Mouse (Mus musculus) megakaryocyte, embryonic 14.5 days (primary cell): ENCODE results near the gene Trim60. TPM values are rescaled to one million over a fixed set of nuclear protein-coding genes. Genes with fewer than 3 reads are reported as not detected.
"Not testable (repeated sequence)": the region's sequence is repeated elsewhere in the genome, so short reads cannot be mapped to it uniquely, and the experiment has no call there.

Experiments
- H3K27me3 ChIP-seq: replicated peaks from 2 replicates; pipeline ENCODE3; 2012; ENCODE audit warnings: inconsistent platforms
- H3K36me3 ChIP-seq: replicated peaks from 2 replicates; pipeline ENCODE3; 2012; ENCODE audit warnings: low read length, inconsistent platforms, mixed read lengths
- H3K4me1 ChIP-seq: 2 replicates; pipeline ENCODE4 v1.6.1; 2012; ENCODE audit warnings: inconsistent platforms
- H3K4me3 ChIP-seq: replicated peaks from 2 replicates; pipeline ENCODE3; 2012; ENCODE audit warnings: moderate library complexity, mild to moderate bottlenecking, inconsistent platforms
- H3K9me3 ChIP-seq: 2 replicates; pipeline ENCODE4 v1.6.1; 2012; ENCODE audit warnings: inconsistent platforms
- FLI1 ChIP-seq: IDR thresholded peaks from 2 replicates; pipeline ENCODE4 v1.6.1; 2012; ENCODE audit warnings: low read length, inconsistent platforms, mixed read lengths
- GATA1 ChIP-seq: IDR thresholded peaks from 3 replicates; pipeline ENCODE4 v1.6.1; 2012; ENCODE audit warnings: mixed read lengths, low read length, inconsistent platforms, borderline replicate concordance
- polyA plus RNA-seq: library from polyadenylated mRNA; stranded (reverse); fragments of >175 nt; gene quantifications from 2 replicates; pipeline ENCODE4 v1.2.3, GENCODE M21; 2012; ENCODE audit warnings: low replicate concordance; ENCODE audit not compliant: insufficient read depth

Trim60 gene
- polyA plus RNA-seq, 1 experiment: not detected

DNA sequence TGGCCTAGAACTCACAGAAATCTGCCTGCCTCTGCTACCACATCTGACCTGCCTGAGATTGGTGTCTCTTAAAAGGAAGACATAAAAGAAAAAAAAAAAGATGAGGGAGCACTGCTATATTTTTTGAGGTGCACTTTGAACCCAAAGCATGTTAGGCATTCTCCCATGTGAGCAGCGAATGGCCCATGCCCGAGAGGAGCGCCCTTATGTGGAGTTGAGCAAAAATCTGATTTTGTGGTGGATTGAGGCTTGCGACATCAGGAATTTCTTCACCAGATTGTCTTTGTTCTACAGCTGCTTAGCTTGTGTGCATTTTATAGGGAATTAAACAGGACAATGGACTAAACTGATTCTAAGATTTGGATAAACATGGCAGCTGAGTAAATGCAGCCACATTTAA is 28.8 kb upstream of the Trim60 start:
- no peaks in the 10 kb centered on the region for H3K4me1 ChIP-seq
- no peak for TF ChIP-seq FLI1
- TF ChIP-seq GATA1: no peak
- H3K27me3 ChIP-seq: no peaks in the 10 kb centered on the region
- H3K36me3 ChIP-seq: no peaks in the 10 kb centered on the region
- H3K4me3 ChIP-seq: no peak overlapping the region
- peaks cover 8% of the 10 kb centered on the region; the same call in 1 of the 2 replicates for H3K9me3 ChIP-seq

GRCm38 (mm10) chr8:65046565-65046964 is 28.2 kb upstream of the Trim60 start:
- TF ChIP-seq GATA1 (no peak), FLI1 (no peak)
- Histone ChIP-seq H3K36me3 (no peaks in the 10 kb centered on the region), H3K4me3 (no peak overlapping the region), H3K4me1 (no peaks in the 10 kb centered on the region), H3K9me3 (peaks cover 8% of the 10 kb centered on the region; the same call in 1 of the 2 replicates), H3K27me3 (no peaks in the 10 kb centered on the region)

DNA sequence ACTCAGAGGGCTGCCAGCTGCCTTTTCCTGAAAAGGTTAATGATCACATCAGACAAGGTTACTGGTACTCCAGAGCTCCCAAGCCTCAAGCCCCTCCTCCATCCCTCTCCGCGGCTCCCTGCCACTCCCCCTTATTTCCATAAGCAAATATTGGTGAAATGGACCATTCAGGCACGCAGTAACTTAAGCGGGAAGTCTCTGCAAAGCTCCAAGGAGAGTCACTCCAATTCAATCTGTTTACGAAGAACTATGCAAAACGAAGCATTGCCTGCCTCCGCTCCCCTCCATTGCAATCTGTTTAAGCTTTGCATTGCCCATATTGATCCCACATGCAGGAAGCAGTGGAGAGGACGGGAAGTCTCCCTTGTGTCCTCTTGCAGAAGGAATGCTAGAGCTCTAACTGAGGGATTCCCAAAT is 18.7 kb upstream of the Trim60 start, which contains the start of gene Apela:
Gene Apela (minus strand): TSS at position 220 of the 417 bp plus-strand sequence.
- TF ChIP-seq GATA1 (no peak), FLI1 (no peak)
- no peaks in the 10 kb centered on the region for H3K36me3 ChIP-seq
- H3K4me3 ChIP-seq: peak within 1 kb of the TSS; percentile 33
- H3K9me3 ChIP-seq: peaks cover 7% of the 10 kb centered on the region
- peaks cover 3% of the 10 kb centered on the region; the same call in 1 of the 2 replicates for H3K4me1 ChIP-seq
- peaks cover 13% of the 10 kb centered on the region for H3K27me3 ChIP-seq

- Histone ChIP-seq H3K4me3 (no peak overlapping the region), H3K9me3 (no peaks in the 10 kb centered on the region), H3K27me3 (peaks cover 13% of the 10 kb centered on the region), H3K4me1 (peaks cover 3% of the 10 kb centered on the region; the same call in 1 of the 2 replicates), H3K36me3 (no peaks in the 10 kb centered on the region)
- TF ChIP-seq FLI1 (no peak), GATA1 (no peak)
These were observed 15.8 kb upstream of the Trim60 start for GRCm38 (mm10) chr8:65034136-65034535.

DNA sequence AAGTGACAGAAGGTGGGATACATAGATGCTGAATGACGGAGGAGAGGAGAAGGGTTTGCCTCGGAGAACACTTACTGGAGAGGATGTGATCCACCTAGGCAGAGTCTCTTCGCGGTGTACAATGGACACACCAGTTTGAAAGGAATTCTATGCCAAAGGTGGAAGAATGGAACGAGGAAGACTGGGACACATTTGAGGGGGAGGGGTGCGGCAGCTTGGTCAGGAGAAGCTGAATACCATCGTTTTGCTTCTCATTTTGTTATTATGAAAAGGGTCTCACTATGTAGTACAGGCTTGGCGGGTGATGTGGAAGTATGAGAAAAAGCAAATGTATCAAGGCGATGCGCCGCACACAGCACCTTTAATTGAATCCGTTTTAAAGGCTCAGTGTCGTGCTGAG is 14.7 kb upstream of the Trim60 start:
- Histone ChIP-seq H3K36me3 (no peaks in the 10 kb centered on the region), H3K4me3 (no peak overlapping the region), H3K27me3 (peaks cover 13% of the 10 kb centered on the region), H3K9me3 (no peaks in the 10 kb centered on the region), H3K4me1 (peaks cover 3% of the 10 kb centered on the region; the same call in 1 of the 2 replicates)
- no peak for TF ChIP-seq GATA1
- TF ChIP-seq FLI1: no peak

GRCm38 (mm10) chr8:65032107-65032506 is 13.7 kb upstream of the Trim60 start:
- Histone ChIP-seq H3K9me3 (no peaks in the 10 kb centered on the region), H3K4me3 (no peak overlapping the region), H3K4me1 (peaks cover under 1% of the 10 kb centered on the region; the same call in 1 of the 2 replicates), H3K27me3 (peaks cover 10% of the 10 kb centered on the region), H3K36me3 (no peaks in the 10 kb centered on the region)
- TF ChIP-seq FLI1 (no peak), GATA1 (no peak)

DNA sequence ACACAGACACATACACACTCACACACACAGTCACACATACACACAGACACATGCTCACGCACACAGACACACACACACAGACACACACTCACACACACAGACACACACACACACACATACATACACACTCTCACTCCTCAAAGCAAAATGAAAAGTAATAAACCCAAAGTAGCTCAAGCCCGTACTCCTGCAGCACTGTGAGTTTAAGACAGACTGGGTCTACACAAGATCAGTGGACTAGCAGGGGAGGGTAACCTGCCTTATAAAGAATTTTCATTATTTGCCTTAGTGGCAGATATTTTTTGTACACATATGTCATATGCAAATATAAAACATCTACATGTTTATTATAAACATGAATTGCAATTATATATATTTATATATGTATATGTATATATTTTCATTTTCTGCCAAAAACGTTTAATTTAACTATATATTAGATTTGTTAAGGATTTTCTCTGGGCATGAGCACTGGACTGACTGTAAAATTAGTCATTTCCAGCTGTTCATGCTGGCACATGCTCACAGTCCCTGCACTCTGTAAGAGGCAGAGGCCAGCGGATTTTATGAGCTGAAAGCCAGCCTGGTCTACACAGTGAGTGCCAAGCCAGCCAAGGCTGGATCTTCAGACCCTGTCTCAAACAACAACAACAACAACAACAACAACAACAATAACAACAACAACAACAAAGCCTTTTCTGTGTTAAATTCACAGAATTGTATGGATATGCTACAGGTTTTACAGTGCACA is 12.5 kb upstream of the Trim60 start:
- Histone ChIP-seq H3K4me3 (no peak overlapping the region), H3K36me3 (no peaks in the 10 kb centered on the region), H3K27me3 (peaks cover 7% of the 10 kb centered on the region), H3K9me3 (no peaks in the 10 kb centered on the region), H3K4me1 (no peaks in the 10 kb centered on the region)
- no peak for TF ChIP-seq GATA1
- no peak for TF ChIP-seq FLI1

GRCm38 (mm10) chr8:65029776-65030175 is 11.4 kb upstream of the Trim60 start:
- TF ChIP-seq FLI1 (no peak), GATA1 (no peak)
- H3K36me3 ChIP-seq: no peaks in the 10 kb centered on the region
- no peaks in the 10 kb centered on the region for H3K4me1 ChIP-seq
- no peak overlapping the region for H3K4me3 ChIP-seq
- H3K9me3 ChIP-seq: 0 out of 2 replicates have a peak, but pooled peaks cover 4% of the 10 kb centered on the region
- peaks cover 2% of the 10 kb centered on the region for H3K27me3 ChIP-seq

- TF ChIP-seq GATA1: no peak
- TF ChIP-seq FLI1: no peak
- Histone ChIP-seq H3K4me1 (no peaks in the 10 kb centered on the region), H3K4me3 (no peak overlapping the region), H3K9me3 (0 out of 2 replicates have a peak, but pooled peaks cover 4% of the 10 kb centered on the region), H3K27me3 (peaks cover 2% of the 10 kb centered on the region), H3K36me3 (no peaks in the 10 kb centered on the region)
These were observed 10.7 kb upstream of the Trim60 start for GRCm38 (mm10) chr8:65028959-65029686.

DNA sequence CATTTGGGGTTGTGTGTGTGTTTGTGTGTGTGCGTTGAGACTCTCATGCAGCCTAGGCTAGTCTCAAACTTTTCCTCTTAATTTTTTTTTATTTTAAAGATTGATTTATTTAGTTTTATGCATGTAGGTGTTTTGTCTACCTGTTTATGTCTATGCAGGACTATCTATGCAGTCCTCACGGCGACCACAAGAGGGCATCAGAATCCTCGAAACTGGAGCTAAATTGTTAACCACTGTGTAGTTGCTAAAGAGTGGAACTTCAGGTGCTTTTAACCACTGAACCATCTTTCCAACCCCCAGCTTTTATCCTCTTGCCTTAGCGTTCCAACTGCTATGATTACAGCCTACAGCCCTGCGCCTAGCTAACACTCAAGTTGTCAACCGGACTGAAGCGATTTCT is 4.1 kb upstream of the Trim60 start:
- H3K9me3 ChIP-seq: peaks cover 24% of the 10 kb centered on the region
- H3K36me3 ChIP-seq: no peaks in the 10 kb centered on the region
- H3K4me1 ChIP-seq: no peaks in the 10 kb centered on the region
- TF ChIP-seq GATA1: no peak
- TF ChIP-seq FLI1: no peak
- H3K27me3 ChIP-seq: no peaks in the 10 kb centered on the region
- no peak overlapping the region for H3K4me3 ChIP-seq

GRCm38 (mm10) chr8:65007616-65008015 is 10.8 kb downstream of the Trim60 start:
- not testable (repeated sequence) for H3K27me3 ChIP-seq, H3K4me3 ChIP-seq, H3K36me3 ChIP-seq, H3K9me3 ChIP-seq, H3K4me1 ChIP-seq
